Mouse (Mus musculus): ENCODE measurements around the gene Olfr1371. TPM values are rescaled to one million over a fixed set of nuclear protein-coding genes. Genes with fewer than 3 reads are reported as not detected.
"Not testable (repeated sequence)": the region's sequence is repeated elsewhere in the genome, so short reads cannot be mapped to it uniquely, and the experiment has no call there.

The Olfr1371 gene
- total and polyA plus RNA-seq, 3 experiments, result not detected

DNA sequence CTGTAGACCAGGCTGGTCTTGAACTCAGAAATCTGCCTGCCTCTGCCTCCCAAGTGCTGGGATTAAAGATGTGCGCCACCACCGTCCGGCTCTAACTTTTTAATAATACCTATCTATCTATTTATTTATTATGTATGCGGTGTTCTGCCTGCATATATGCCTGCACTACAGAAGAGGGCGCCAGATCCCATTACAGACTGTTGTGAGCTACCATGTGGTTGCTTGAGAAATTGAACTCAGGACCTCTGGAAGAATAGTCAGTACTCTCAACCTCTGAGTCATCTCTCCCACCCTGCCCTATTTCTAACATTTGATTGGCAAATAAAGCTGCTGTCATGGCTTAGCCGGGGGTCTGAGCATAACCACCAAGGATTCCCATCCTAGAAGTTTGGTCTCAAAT is 9.1 kb upstream of the Olfr1371 start (continued):
- TF ChIP-seq NELFE (IDR thresholded peaks at IDR 0.05; ENCODE audit: low read depth, low read length) (no peak), TCF12 (IDR thresholded peaks at IDR 0.05; ENCODE audit: low read depth, low read length) (no peak), HCFC1 (IDR thresholded peaks at IDR 0.05; ENCODE audit: low read depth, low read length) (0 out of 2 replicates have a peak, but pooled peaks have one; percentile 42), EP300 (IDR thresholded peaks at IDR 0.05; ENCODE audit: low read depth in 1 of 2, low read length in 2 of 2) (no peak), USF2 (IDR thresholded peaks at IDR 0.05; ENCODE audit: borderline replicate concordance in 1 of 2, insufficient read depth in 1 of 2, low read depth in 1 of 2, low read length in 2 of 2) (no peak), RCOR1 (IDR thresholded peaks at IDR 0.05; ENCODE audit: low read depth, low read length) (no peak), CTCF (IDR thresholded peaks at IDR 0.05 in 2 of 3, conservative IDR thresholded peaks at IDR 0.05 in 1 of 3; ENCODE audit: control insufficient read depth in 1 of 3, insufficient read depth in 1 of 3, low read depth in 2 of 3, low read length in 3 of 3, poor library complexity in 1 of 3, severe bottlenecking in 1 of 3) (peak; percentile 54 to 74 (median 70)), MAX (IDR thresholded peaks at IDR 0.05; ENCODE audit: low read length) (no peak), GATA1 (IDR thresholded peaks at IDR 0.05; ENCODE audit: low read depth, low read length) (no peak), NRF1 (IDR thresholded peaks at IDR 0.05; ENCODE audit: insufficient read depth, low read depth, low read length, poor library complexity, severe bottlenecking) (no peak), UBTF (IDR thresholded peaks at IDR 0.05; ENCODE audit: borderline replicate concordance, insufficient read depth, low read depth, low read length) (no peak), MXI1 (IDR thresholded peaks at IDR 0.05; ENCODE audit: low read depth, low read length) (0 out of 2 replicates have a peak, but pooled peaks have one; percentile 53)

- not testable (repeated sequence) for DNase-seq (ENCODE audit: low read depth, low spot score); H3K4me3 ChIP-seq (ENCODE audit: control insufficient read depth in 1 of 2, insufficient read depth in 1 of 2, low read depth in 2 of 2, low read length in 2 of 2); H3K27me3 ChIP-seq (ENCODE audit: control insufficient read depth in 1 of 2, insufficient read depth in 2 of 2, low read length in 2 of 2); H3K79me2 ChIP-seq (ENCODE audit: control insufficient read depth, insufficient read depth, low read length, poor library complexity); H3K9ac ChIP-seq (ENCODE audit: control insufficient read depth, low read depth, low read length, poor library complexity, severe bottlenecking); H3K9me3 ChIP-seq (replicated peaks; ENCODE audit: insufficient read depth, low read length); H3K27ac ChIP-seq (ENCODE audit: control insufficient read depth, low read depth, low read length)
- Histone ChIP-seq H3K36me3 (ENCODE audit: control insufficient read depth in 1 of 2, insufficient read depth in 2 of 2, low read length in 2 of 2) (peaks cover 0 to 13% of the 10 kb centered on the region in 2 experiments; a peak in 2 of 4 replicates), H3K4me1 (ENCODE audit: control insufficient read depth in 1 of 2, insufficient read depth in 2 of 2, low read length in 2 of 2) (peaks cover 12 to 22% of the 10 kb centered on the region in 2 experiments)
These were observed 8.1 kb upstream of the Olfr1371 start for GRCm38 (mm10) chr11:52221921-52222320.

DNA sequence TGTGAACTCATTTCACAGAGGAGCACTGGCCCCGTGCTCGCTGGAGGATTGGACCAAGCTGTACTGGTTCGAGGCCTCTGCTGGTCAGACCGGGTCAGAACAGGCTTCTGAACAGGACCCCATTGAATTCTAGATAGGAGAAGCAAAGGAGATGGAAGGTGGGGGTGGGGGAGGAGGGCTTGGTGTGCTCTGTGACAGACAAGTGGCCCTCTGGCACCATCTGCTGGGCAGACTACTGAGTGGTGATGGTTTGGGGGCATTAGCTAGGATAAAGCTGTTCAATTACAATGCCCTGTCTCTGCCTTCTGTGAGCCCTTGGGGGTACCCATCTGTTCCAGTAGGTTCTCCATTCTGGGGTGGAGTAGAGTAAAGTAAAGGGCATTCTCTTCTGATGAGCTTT is 6.5 kb upstream of the Olfr1371 start:
- Histone ChIP-seq H3K79me2 (ENCODE audit: control insufficient read depth, insufficient read depth, low read length, poor library complexity) (no peaks in the 10 kb centered on the region), H3K9ac (ENCODE audit: control insufficient read depth, low read depth, low read length, poor library complexity, severe bottlenecking) (no peak overlapping the region), H3K36me3 (ENCODE audit: control insufficient read depth in 1 of 2, insufficient read depth in 2 of 2, low read length in 2 of 2) (peaks cover 0 to 13% of the 10 kb centered on the region in 2 experiments; a peak in 2 of 4 replicates), H3K4me3 (ENCODE audit: control insufficient read depth in 1 of 2, insufficient read depth in 1 of 2, low read depth in 2 of 2, low read length in 2 of 2) (no peak overlapping the region), H3K4me1 (ENCODE audit: control insufficient read depth in 1 of 2, insufficient read depth in 2 of 2, low read length in 2 of 2) (peaks cover 12 to 22% of the 10 kb centered on the region in 2 experiments), H3K9me3 (replicated peaks; ENCODE audit: insufficient read depth, low read length) (no peaks in the 10 kb centered on the region), H3K27ac (ENCODE audit: control insufficient read depth, low read depth, low read length) (no peak overlapping the region), H3K27me3 (ENCODE audit: control insufficient read depth in 1 of 2, insufficient read depth in 2 of 2, low read length in 2 of 2) (peaks cover 0 to 1% of the 10 kb centered on the region in 2 experiments; a peak in 2 of 4 replicates)
- no peak for TF ChIP-seq NRF1 (IDR thresholded peaks at IDR 0.05; ENCODE audit: insufficient read depth, low read depth, low read length, poor library complexity, severe bottlenecking)
- peak; percentile 91 for TF ChIP-seq MAZ (IDR thresholded peaks at IDR 0.05; ENCODE audit: low read depth, low read length)
- peak; percentile 79 to 98 (median 89) for TF ChIP-seq CTCF (IDR thresholded peaks at IDR 0.05 in 2 of 3, conservative IDR thresholded peaks at IDR 0.05 in 1 of 3; ENCODE audit: control insufficient read depth in 1 of 3, insufficient read depth in 1 of 3, low read depth in 2 of 3, low read length in 3 of 3, poor library complexity in 1 of 3, severe bottlenecking in 1 of 3)
- TF ChIP-seq SMC3 (IDR thresholded peaks at IDR 0.05; ENCODE audit: low read depth, low read length), result peak; percentile 95
- no peak for TF ChIP-seq MAFK (IDR thresholded peaks at IDR 0.05; ENCODE audit: borderline replicate concordance, low read depth, low read length)
- peak; percentile 37; the same call in 1 of the 2 replicates for TF ChIP-seq HCFC1 (IDR thresholded peaks at IDR 0.05; ENCODE audit: low read depth, low read length)
- TF ChIP-seq ZC3H11A (IDR thresholded peaks at IDR 0.05; ENCODE audit: low read depth, low read length), result peak; percentile 91
- TF ChIP-seq JUND (IDR thresholded peaks at IDR 0.05; ENCODE audit: low read depth, low read length), result no peak
- peak; percentile 96 for TF ChIP-seq RAD21 (IDR thresholded peaks at IDR 0.05; ENCODE audit: low read depth, low read length)
- peak; percentile 58 for TF ChIP-seq CHD2 (IDR thresholded peaks at IDR 0.05; ENCODE audit: low read length)
- TF ChIP-seq SIN3A (IDR thresholded peaks at IDR 0.05; ENCODE audit: low read length), result peak; percentile 56
- TF ChIP-seq MXI1 (IDR thresholded peaks at IDR 0.05; ENCODE audit: low read depth, low read length), result no peak
- DNase-seq (ENCODE audit: low read depth, low spot score), result peak; percentile 79
